Mouse (Mus musculus) brain, embryonic 14.5 days (tissue): Measurements from ENCODE around the gene Gnptab.

Experiments used
- CTCF ChIP-seq: fragments of 200-500 bp; IDR thresholded peaks from 2 replicates; pipeline ENCODE4 v1.5.1; 2012; ENCODE audit warnings: inconsistent platforms, mild to moderate bottlenecking, moderate library complexity, borderline replicate concordance; ENCODE audit not compliant: insufficient read depth, insufficient read length; ENCODE audit errors: extremely low read depth
- POLR2A ChIP-seq: fragments of 200-500 bp; IDR thresholded peaks from 2 replicates; pipeline ENCODE4 v1.6.1; 2012; ENCODE audit warnings: mild to moderate bottlenecking, inconsistent platforms, borderline replicate concordance; ENCODE audit not compliant: poor library complexity, insufficient read depth, insufficient read length, severe bottlenecking; ENCODE audit errors: extremely low read depth

DNA sequence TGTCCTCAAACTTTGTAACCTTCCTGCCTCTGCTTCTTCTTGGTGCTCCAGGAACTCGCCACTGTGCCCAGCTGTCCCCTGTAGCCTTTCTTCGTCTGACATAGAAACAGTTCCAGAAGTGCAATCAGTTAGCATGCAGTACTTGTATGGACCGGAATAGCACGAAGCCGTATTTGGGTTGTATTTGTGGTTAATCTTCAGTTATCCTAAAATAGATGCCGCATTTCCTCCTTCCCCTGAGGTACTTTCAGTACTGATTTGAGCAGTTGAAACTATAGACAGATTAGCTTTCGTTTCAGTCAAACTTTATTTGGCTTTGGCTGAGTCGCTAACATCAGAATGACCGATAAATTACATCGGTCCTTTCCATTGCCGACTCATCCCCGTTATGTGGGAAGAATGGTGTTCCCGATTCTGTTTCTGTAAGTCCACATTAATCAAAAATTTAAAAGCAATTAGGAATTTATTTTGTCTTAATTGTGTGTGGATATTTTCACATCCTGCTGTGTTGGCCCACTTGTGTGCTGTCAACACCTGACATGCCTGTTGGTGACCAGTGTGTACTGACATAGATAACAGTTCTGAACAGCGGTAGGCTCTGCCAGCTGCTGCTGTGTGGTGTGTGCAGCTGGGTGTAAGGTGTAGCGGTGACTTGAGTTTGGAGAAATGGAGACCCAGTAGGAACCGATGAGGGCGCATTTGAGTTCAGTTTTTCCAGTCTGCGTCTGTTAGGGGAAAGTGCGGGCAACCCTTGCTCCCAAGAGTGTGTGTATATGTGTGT lies 41.9 kb downstream of the Gnptab start:
- TF ChIP-seq POLR2A (no peak), CTCF (no peak)
